Mouse (Mus musculus): ENCODE data around the gene Slc25a43.

GRCm38 (mm10) chrX:36757796-36758472 lies 14.5 kb downstream of the Slc25a43 start:
- no peak for TF ChIP-seq POLR2A (IDR thresholded peaks at IDR 0.05; ENCODE audit: control insufficient read depth, low read depth, low read length)
- TF ChIP-seq CTCF (IDR thresholded peaks at IDR 0.05; ENCODE audit: control insufficient read depth, insufficient read depth, insufficient replicate concordance, low read depth, low read length), result no peak

Measured in testis, adult 2 months (tissue).